Mouse (Mus musculus): ENCODE data around the gene Acacb. TPM values are rescaled to one million over a fixed set of nuclear protein-coding genes. Genes with fewer than 3 reads are reported as not detected.

The Acacb gene
- polyA plus RNA-seq, 1 experiment from 2014 or later, result 3.2 TPM

DNA sequence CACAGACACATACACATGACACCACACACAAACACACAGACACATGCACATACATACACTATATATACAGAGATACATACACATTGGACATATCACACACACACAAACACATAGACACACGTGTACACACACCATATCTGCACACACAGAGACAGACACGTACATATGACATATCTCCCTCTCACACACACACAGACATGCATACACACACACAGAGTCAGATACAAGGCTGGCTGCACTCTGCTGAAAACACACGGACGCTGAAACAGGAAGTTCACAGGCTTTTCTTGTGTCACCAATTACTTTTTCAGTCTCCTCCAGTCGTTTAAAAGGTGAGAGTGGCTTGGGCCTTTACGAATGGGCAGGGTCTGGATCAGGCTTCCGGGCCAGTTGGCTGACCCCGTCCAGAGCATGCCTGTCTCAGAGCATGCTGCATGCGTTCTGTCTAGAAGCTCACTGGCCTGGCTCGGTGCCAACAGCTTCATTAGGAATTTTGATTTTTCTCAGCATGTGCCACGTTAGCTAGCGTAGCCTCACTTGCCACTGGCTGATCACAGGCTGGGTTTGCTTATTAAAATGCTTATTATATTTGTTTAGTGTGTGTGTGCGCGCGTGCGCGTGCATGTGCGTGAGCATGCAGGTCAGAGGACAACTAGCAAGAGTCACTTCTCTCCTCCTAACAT is 152.0 kb downstream of the Acacb start:
- no peaks in the 10 kb centered on the region for H3K9me3 ChIP-seq (replicated peaks; ENCODE audit: control insufficient read depth, low read length)
- H3K9ac ChIP-seq (ENCODE audit: low read length), result no peak overlapping the region
- no peaks in the 10 kb centered on the region for H3K36me3 ChIP-seq (ENCODE audit: control insufficient read depth, insufficient read depth, low read length)
- no peak overlapping the region for H3K4me2 ChIP-seq (ENCODE audit: low read depth, low read length)
- peaks cover 4% of the 10 kb centered on the region; the same call in 1 of the 2 replicates for H3K4me1 ChIP-seq (ENCODE audit: control insufficient read depth, insufficient read depth, low read length)
- no peak for ATAC-seq (ENCODE audit: insufficient read depth, low FRiP score)
- H3K4me3 ChIP-seq (replicated peaks; ENCODE audit: low read length), result no peak overlapping the region
- H3K27ac ChIP-seq (ENCODE audit: low read length), result no peak overlapping the region
- 53% methylated on average over 18 of the region's 18 CpGs for WGBS
- H3K27me3 ChIP-seq (ENCODE audit: control insufficient read depth, insufficient read depth, low read length), result no peaks in the 10 kb centered on the region

DNA sequence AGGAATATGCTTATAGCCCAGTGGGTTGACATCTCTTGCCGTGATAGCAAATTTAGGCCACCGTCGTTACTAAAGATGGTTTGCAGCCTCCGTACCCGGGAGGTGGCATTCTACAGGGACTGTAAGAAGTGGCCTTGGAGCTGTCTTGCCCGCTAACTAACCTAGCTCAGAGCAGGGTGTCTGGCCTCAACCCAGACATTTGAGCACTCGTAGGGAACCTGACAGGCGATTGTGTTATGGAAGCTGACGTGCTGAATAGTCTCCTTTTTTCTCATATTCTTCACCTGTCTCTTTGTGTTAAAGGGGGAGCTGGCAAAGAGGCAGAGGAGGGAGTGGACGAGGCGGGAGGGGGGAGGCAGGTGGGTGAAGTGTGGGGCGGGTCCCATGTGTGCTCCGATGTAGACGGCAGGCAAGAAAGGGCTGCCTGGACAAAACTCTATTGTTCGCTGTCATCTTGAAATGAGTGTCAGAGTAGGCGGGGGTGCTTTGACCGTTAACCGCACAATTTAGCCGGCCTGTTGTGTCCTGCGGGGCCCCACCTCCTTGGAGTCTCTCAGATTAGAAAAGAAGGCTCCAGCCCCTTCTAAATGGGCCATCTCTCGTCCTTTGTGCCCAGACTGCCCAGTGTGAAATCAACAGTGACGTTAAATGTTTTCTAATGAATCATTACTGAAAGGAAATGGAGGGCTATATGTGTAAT is 153.0 kb downstream of the Acacb start:
- WGBS, result 55% methylated on average over 22 of the region's 22 CpGs
- no peaks in the 10 kb centered on the region for H3K27me3 ChIP-seq (ENCODE audit: control insufficient read depth, insufficient read depth, low read length)

DNA sequence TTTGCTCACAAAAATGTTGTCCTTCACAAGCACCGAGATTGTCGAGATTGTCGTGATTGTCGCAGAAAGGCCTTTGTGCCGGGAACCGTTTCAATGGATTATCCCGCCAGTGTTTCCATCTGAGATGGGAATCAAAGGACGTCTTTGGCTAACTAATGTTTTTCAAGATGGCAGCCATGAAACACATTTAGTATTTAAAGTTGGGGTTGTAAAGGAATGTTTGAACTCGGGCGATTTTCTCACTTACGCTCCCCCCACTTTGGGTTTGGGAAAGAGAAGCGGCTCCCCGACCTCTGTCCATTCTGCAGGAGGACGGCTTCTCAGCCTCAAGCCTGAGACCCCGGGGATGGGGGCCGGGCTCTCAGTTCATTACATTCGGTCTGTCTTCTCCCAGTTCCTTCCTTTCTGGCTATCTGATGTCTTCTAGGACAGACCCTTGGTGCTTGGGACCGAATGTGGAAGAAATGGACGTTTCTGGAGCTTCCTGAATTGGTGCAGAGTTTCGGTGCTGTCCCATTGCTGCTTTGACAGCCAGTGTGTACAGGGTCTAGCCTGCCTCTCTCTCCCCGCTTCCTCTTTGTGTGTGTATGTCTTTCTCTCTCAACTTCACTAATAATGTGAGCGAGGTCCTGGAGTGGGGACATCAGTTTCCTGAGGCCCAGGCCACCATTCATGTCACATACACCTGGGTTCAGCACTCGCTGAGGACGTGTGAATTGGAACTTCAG is 153.7 kb downstream of the Acacb start:
- H3K4me1 ChIP-seq (ENCODE audit: control insufficient read depth, insufficient read depth, low read length), result peaks cover 4% of the 10 kb centered on the region; the same call in 1 of the 2 replicates
- H3K27me3 ChIP-seq (ENCODE audit: control insufficient read depth, insufficient read depth, low read length), result no peaks in the 10 kb centered on the region
- WGBS, result 83% methylated on average over 24 of the region's 24 CpGs
- no peak overlapping the region for H3K9ac ChIP-seq (ENCODE audit: low read length)
- no peak overlapping the region for H3K4me2 ChIP-seq (ENCODE audit: low read depth, low read length)
- H3K36me3 ChIP-seq (ENCODE audit: control insufficient read depth, insufficient read depth, low read length), result no peaks in the 10 kb centered on the region
- no peaks in the 10 kb centered on the region for H3K9me3 ChIP-seq (replicated peaks; ENCODE audit: control insufficient read depth, low read length)
- no peak for ATAC-seq (ENCODE audit: insufficient read depth, low FRiP score)
- no peak overlapping the region for H3K27ac ChIP-seq (ENCODE audit: low read length)
- H3K4me3 ChIP-seq (replicated peaks; ENCODE audit: low read length), result no peak overlapping the region

More for the DNA sequence above, 153.0 kb downstream of the Acacb start:
- Histone ChIP-seq H3K4me1 (ENCODE audit: control insufficient read depth, insufficient read depth, low read length) (peaks cover 4% of the 10 kb centered on the region; the same call in 1 of the 2 replicates), H3K9me3 (replicated peaks; ENCODE audit: control insufficient read depth, low read length) (no peaks in the 10 kb centered on the region), H3K9ac (ENCODE audit: low read length) (no peak overlapping the region), H3K4me2 (ENCODE audit: low read depth, low read length) (no peak overlapping the region), H3K27ac (ENCODE audit: low read length) (no peak overlapping the region), H3K4me3 (replicated peaks; ENCODE audit: low read length) (no peak overlapping the region), H3K36me3 (ENCODE audit: control insufficient read depth, insufficient read depth, low read length) (no peaks in the 10 kb centered on the region)
- no peak for ATAC-seq (ENCODE audit: insufficient read depth, low FRiP score)

Other genes with a start within 250 kb of the Acacb start
- gene Coro1c, start 237.8 kb upstream of the Acacb start, polyA plus RNA-seq (2015; fragmentation: Nextera tagmentation; extraction: Ambion mirVana), result 145 and 159 TPM in 2 replicates
- gene Ssh1, start 152.6 kb upstream of the Acacb start, polyA plus RNA-seq (2015; fragmentation: Nextera tagmentation; extraction: Ambion mirVana), result 8.7 and 11.9 TPM in 2 replicates
- gene Dao, start 142.8 kb upstream of the Acacb start, polyA plus RNA-seq (2015; fragmentation: Nextera tagmentation; extraction: Ambion mirVana), result 2.4 and 3.1 TPM in 2 replicates
- gene Usp30, start 81.1 kb upstream of the Acacb start, polyA plus RNA-seq (2015; fragmentation: Nextera tagmentation; extraction: Ambion mirVana), result 10.0 and 11.0 TPM in 2 replicates
- gene Svop, start 55.0 kb upstream of the Acacb start, polyA plus RNA-seq (2015; fragmentation: Nextera tagmentation; extraction: Ambion mirVana), result 1.8 and 2.0 TPM in 2 replicates
- gene Alkbh2, start 18.3 kb upstream of the Acacb start, polyA plus RNA-seq (2015; fragmentation: Nextera tagmentation; extraction: Ambion mirVana), result 4.8 and 6.1 TPM in 2 replicates
- 33.4 and 34.3 TPM in 2 replicates for gene Ung, start 16.1 kb upstream of the Acacb start, polyA plus RNA-seq (2015; fragmentation: Nextera tagmentation; extraction: Ambion mirVana)
- gene Foxn4, start 127.3 kb downstream of the Acacb start, polyA plus RNA-seq (2015; fragmentation: Nextera tagmentation; extraction: Ambion mirVana), result 0.13 TPM in 1 of 2 replicates, not detected in the other
- gene Myo1h, start 142.6 kb downstream of the Acacb start, polyA plus RNA-seq (2015; fragmentation: Nextera tagmentation; extraction: Ambion mirVana), result 6.0 and 7.5 TPM in 2 replicates
- gene Kctd10, start 234.0 kb downstream of the Acacb start, polyA plus RNA-seq (2015; fragmentation: Nextera tagmentation; extraction: Ambion mirVana), result 145 and 161 TPM in 2 replicates
- gene Ube3b, start 234.1 kb downstream of the Acacb start, polyA plus RNA-seq (2015; fragmentation: Nextera tagmentation; extraction: Ambion mirVana), result 42.5 and 48.1 TPM in 2 replicates